Mouse (Mus musculus): ENCODE data around the gene Gm42906. TPM values are rescaled to one million over a fixed set of nuclear protein-coding genes. Genes with fewer than 3 reads are reported as not detected.

The Gm42906 gene
- polyA plus RNA-seq, 1 experiment = not detected

- Histone ChIP-seq H3K9me3 (replicated peaks; ENCODE audit: control insufficient read depth, insufficient read depth, low read length, poor library complexity, severe bottlenecking) (no peaks in the 10 kb centered on the region), H3K36me3 (ENCODE audit: control insufficient read depth, insufficient read depth, low read length, poor library complexity, severe bottlenecking) (no peaks in the 10 kb centered on the region), H3K9ac (ENCODE audit: low read depth, poor library complexity, severe bottlenecking) (peak overlapping the region; percentile 58), H3K27ac (ENCODE audit: insufficient read depth, low read length) (no peak overlapping the region), H3K4me1 (ENCODE audit: control insufficient read depth, insufficient read depth, low read length) (no peaks in the 10 kb centered on the region), H3K27me3 (ENCODE audit: control insufficient read depth, insufficient read depth, low read length, poor library complexity, severe bottlenecking) (peaks cover 2% of the 10 kb centered on the region; the same call in 1 of the 2 replicates), H3K4me3 (ENCODE audit: low read depth, low read length) (peak overlapping the region; percentile 69)
- TF ChIP-seq CTCF (IDR thresholded peaks at IDR 0.05; ENCODE audit: low read depth, low read length) (no peak), EP300 (IDR thresholded peaks at IDR 0.05; ENCODE audit: insufficient read depth, low read depth, low read length) (no peak), POLR2A (IDR thresholded peaks at IDR 0.05; ENCODE audit: insufficient read depth, low read length) (no peak)
Measured at GRCm38 (mm10) chr5:151232576-151233299, 195.2 kb downstream of the Gm42906 start.

GRCm38 (mm10) chr5:151231861-151232260 lies 196.1 kb downstream of the Gm42906 start:
- no peak for TF ChIP-seq CTCF (IDR thresholded peaks at IDR 0.05; ENCODE audit: low read depth, low read length)
- no peak for TF ChIP-seq EP300 (IDR thresholded peaks at IDR 0.05; ENCODE audit: insufficient read depth, low read depth, low read length)
- no peak for TF ChIP-seq POLR2A (IDR thresholded peaks at IDR 0.05; ENCODE audit: insufficient read depth, low read length)
- Histone ChIP-seq H3K4me1 (ENCODE audit: control insufficient read depth, insufficient read depth, low read length) (no peaks in the 10 kb centered on the region), H3K9me3 (replicated peaks; ENCODE audit: control insufficient read depth, insufficient read depth, low read length, poor library complexity, severe bottlenecking) (no peaks in the 10 kb centered on the region), H3K27ac (ENCODE audit: insufficient read depth, low read length) (no peak overlapping the region), H3K27me3 (ENCODE audit: control insufficient read depth, insufficient read depth, low read length, poor library complexity, severe bottlenecking) (peaks cover 2% of the 10 kb centered on the region; the same call in 1 of the 2 replicates), H3K36me3 (ENCODE audit: control insufficient read depth, insufficient read depth, low read length, poor library complexity, severe bottlenecking) (no peaks in the 10 kb centered on the region), H3K9ac (ENCODE audit: low read depth, poor library complexity, severe bottlenecking) (no peak overlapping the region), H3K4me3 (ENCODE audit: low read depth, low read length) (no peak overlapping the region)

- H3K9me3 ChIP-seq (replicated peaks; ENCODE audit: control insufficient read depth, insufficient read depth, low read length, poor library complexity, severe bottlenecking) = no peaks in the 10 kb centered on the region
- H3K9ac ChIP-seq (ENCODE audit: low read depth, poor library complexity, severe bottlenecking) = no peak overlapping the region
- H3K27ac ChIP-seq (ENCODE audit: insufficient read depth, low read length) = no peak overlapping the region
- no peaks in the 10 kb centered on the region for H3K4me1 ChIP-seq (ENCODE audit: control insufficient read depth, insufficient read depth, low read length)
- TF ChIP-seq CTCF (IDR thresholded peaks at IDR 0.05; ENCODE audit: low read depth, low read length) (no peak), EP300 (IDR thresholded peaks at IDR 0.05; ENCODE audit: insufficient read depth, low read depth, low read length) (no peak), POLR2A (IDR thresholded peaks at IDR 0.05; ENCODE audit: insufficient read depth, low read length) (no peak)
- H3K27me3 ChIP-seq (ENCODE audit: control insufficient read depth, insufficient read depth, low read length, poor library complexity, severe bottlenecking) = peaks cover 2% of the 10 kb centered on the region; the same call in 1 of the 2 replicates
- H3K36me3 ChIP-seq (ENCODE audit: control insufficient read depth, insufficient read depth, low read length, poor library complexity, severe bottlenecking) = no peaks in the 10 kb centered on the region
- no peak overlapping the region for H3K4me3 ChIP-seq (ENCODE audit: low read depth, low read length)
Measured at GRCm38 (mm10) chr5:151231411-151231810, 196.6 kb downstream of the Gm42906 start.

- Histone ChIP-seq H3K27ac (ENCODE audit: insufficient read depth, low read length) (no peak overlapping the region), H3K4me3 (ENCODE audit: low read depth, low read length) (no peak overlapping the region), H3K4me1 (ENCODE audit: control insufficient read depth, insufficient read depth, low read length) (no peaks in the 10 kb centered on the region), H3K9me3 (replicated peaks; ENCODE audit: control insufficient read depth, insufficient read depth, low read length, poor library complexity, severe bottlenecking) (no peaks in the 10 kb centered on the region), H3K27me3 (ENCODE audit: control insufficient read depth, insufficient read depth, low read length, poor library complexity, severe bottlenecking) (peaks cover 2% of the 10 kb centered on the region; the same call in 1 of the 2 replicates), H3K36me3 (ENCODE audit: control insufficient read depth, insufficient read depth, low read length, poor library complexity, severe bottlenecking) (no peaks in the 10 kb centered on the region), H3K9ac (ENCODE audit: low read depth, poor library complexity, severe bottlenecking) (no peak overlapping the region)
- no peak for TF ChIP-seq CTCF (IDR thresholded peaks at IDR 0.05; ENCODE audit: low read depth, low read length)
- TF ChIP-seq POLR2A (IDR thresholded peaks at IDR 0.05; ENCODE audit: insufficient read depth, low read length) = no peak
- no peak for TF ChIP-seq EP300 (IDR thresholded peaks at IDR 0.05; ENCODE audit: insufficient read depth, low read depth, low read length)
Measured at GRCm38 (mm10) chr5:151230427-151230826, 197.5 kb downstream of the Gm42906 start.

- H3K4me1 ChIP-seq (ENCODE audit: control insufficient read depth, insufficient read depth, low read length) = no peaks in the 10 kb centered on the region
- H3K27ac ChIP-seq (ENCODE audit: insufficient read depth, low read length) = no peak overlapping the region
- H3K4me3 ChIP-seq (ENCODE audit: low read depth, low read length) = no peak overlapping the region
- H3K27me3 ChIP-seq (ENCODE audit: control insufficient read depth, insufficient read depth, low read length, poor library complexity, severe bottlenecking) = 0 out of 2 replicates have a peak, but pooled peaks cover 2% of the 10 kb centered on the region
- H3K9ac ChIP-seq (ENCODE audit: low read depth, poor library complexity, severe bottlenecking) = no peak overlapping the region
- H3K36me3 ChIP-seq (ENCODE audit: control insufficient read depth, insufficient read depth, low read length, poor library complexity, severe bottlenecking) = no peaks in the 10 kb centered on the region
- no peaks in the 10 kb centered on the region for H3K9me3 ChIP-seq (replicated peaks; ENCODE audit: control insufficient read depth, insufficient read depth, low read length, poor library complexity, severe bottlenecking)
- TF ChIP-seq EP300 (IDR thresholded peaks at IDR 0.05; ENCODE audit: insufficient read depth, low read depth, low read length) (no peak), CTCF (IDR thresholded peaks at IDR 0.05; ENCODE audit: low read depth, low read length) (no peak), POLR2A (IDR thresholded peaks at IDR 0.05; ENCODE audit: insufficient read depth, low read length) (no peak)
Measured at GRCm38 (mm10) chr5:151228367-151229005, 199.5 kb downstream of the Gm42906 start.
